ENCODE assay signal across 11 mouse cellular contexts in genomic region chr4:100219026-100219425, GRCm38 (mm10).
DNase-seq lines count a peak whose midpoint lies in the region; ATAC-seq lines count a peak whose summit lies in the region.
"Had no signal": no experiment of that assay in that cellular context is flagged by ENCODE, and none has a peak within 500 bp of the region (broad histone marks: within the 10 kb centered on the region; RNA-seq: fewer than 3 reads in every experiment).

No protein-coding gene starts in this region.

- 28% methylated on average over 4 of the region's 4 CpGs for WGBS in liver, embryonic 16.5 days (ENCODE audit: insufficient replicate concordance)
- WGBS in liver, embryonic 12.5 days (ENCODE audit: insufficient replicate concordance): 36% methylated on average over 4 of the region's 4 CpGs
- 41% methylated on average over 4 of the region's 4 CpGs for WGBS in embryonic facial prominence, embryonic 14.5 days

- DNase-seq in embryo, embryonic 11 days: peak; percentile 19
- DNase-seq in embryo, embryonic 10.5 days (ENCODE audit: low spot score): no peak
- peak; percentile 58 for DNase-seq in embryonic facial prominence, embryonic 14.5 days (ENCODE audit: low spot score)
- DNase-seq in retina, adult 2 months (ENCODE audit: low read depth, low spot score): peak; percentile 38
- DNase-seq in right cerebral cortex, postnatal 10 days (ENCODE audit: low spot score in 2 of 2): no peak
- DNase-seq in layer of hippocampus, postnatal 10 days (ENCODE audit: low spot score in 2 of 2): no peak

- no peak overlapping the region for H3K4me2 ChIP-seq in liver, embryonic 16.5 days (ENCODE audit: low read depth, low read length)
- no peak overlapping the region for H3K4me2 ChIP-seq in liver, embryonic 12.5 days
- H3K4me2 ChIP-seq in embryonic facial prominence, embryonic 14.5 days (ENCODE audit: low read depth, low read length): no peak overlapping the region
- H3K4me2 ChIP-seq: liver, embryonic 11.5 days; midbrain, embryonic 12.5 days; neural tube, embryonic 13.5 days had no signal

- no peaks in the 10 kb centered on the region for H3K9me3 ChIP-seq in liver, embryonic 16.5 days (replicated peaks; ENCODE audit: control insufficient read depth, low read length)
- no peaks in the 10 kb centered on the region for H3K9me3 ChIP-seq in liver, embryonic 12.5 days (replicated peaks)
- H3K9me3 ChIP-seq in embryonic facial prominence, embryonic 14.5 days (ENCODE audit: control insufficient read depth, low read length): no peaks in the 10 kb centered on the region
- H3K9me3 ChIP-seq: midbrain, embryonic 12.5 days; neural tube, embryonic 13.5 days had no signal

- H3K27ac ChIP-seq in liver, embryonic 16.5 days (ENCODE audit: low read length): no peak overlapping the region
- H3K27ac ChIP-seq in liver, embryonic 12.5 days: no peak overlapping the region
- H3K27ac ChIP-seq in embryonic facial prominence, embryonic 14.5 days (replicated peaks; ENCODE audit: low read depth, low read length): no peak overlapping the region
- H3K27ac ChIP-seq: midbrain, embryonic 12.5 days; neural tube, embryonic 13.5 days had no signal

- no peaks in the 10 kb centered on the region for H3K36me3 ChIP-seq in liver, embryonic 16.5 days (ENCODE audit: control insufficient read depth, insufficient read depth)
- H3K36me3 ChIP-seq in liver, embryonic 12.5 days: no peaks in the 10 kb centered on the region
- H3K36me3 ChIP-seq in embryonic facial prominence, embryonic 14.5 days (ENCODE audit: control insufficient read depth, insufficient read depth, low read length): no peaks in the 10 kb centered on the region
- H3K36me3 ChIP-seq: midbrain, embryonic 12.5 days; neural tube, embryonic 13.5 days had no signal

- no peak overlapping the region for H3K9ac ChIP-seq in liver, embryonic 16.5 days (ENCODE audit: low read depth, low read length)
- no peak overlapping the region for H3K9ac ChIP-seq in liver, embryonic 12.5 days
- no peak overlapping the region for H3K9ac ChIP-seq in embryonic facial prominence, embryonic 14.5 days (ENCODE audit: low read depth, low read length)
- H3K9ac ChIP-seq: midbrain, embryonic 12.5 days; neural tube, embryonic 13.5 days had no signal

- no peak for ATAC-seq in liver, embryonic 16.5 days (ENCODE audit: low read depth)
- no peak for ATAC-seq in liver, embryonic 12.5 days
- peak; percentile 41; the same call in 1 of the 2 replicates for ATAC-seq in embryonic facial prominence, embryonic 14.5 days (ENCODE audit: low read depth)

- peaks cover 6% of the 10 kb centered on the region; the same call in 1 of the 2 replicates for H3K4me1 ChIP-seq in liver, embryonic 16.5 days (ENCODE audit: control insufficient read depth, low read depth, low read length)
- H3K4me1 ChIP-seq in liver, embryonic 12.5 days: peaks cover 13% of the 10 kb centered on the region
- H3K4me1 ChIP-seq in embryonic facial prominence, embryonic 14.5 days (ENCODE audit: control insufficient read depth, insufficient read depth, low read length): 0 out of 2 replicates have a peak, but pooled peaks cover 20% of the 10 kb centered on the region
- H3K4me1 ChIP-seq: midbrain, embryonic 12.5 days had no signal

- no peaks in the 10 kb centered on the region for H3K27me3 ChIP-seq in liver, embryonic 16.5 days (ENCODE audit: control insufficient read depth, insufficient read depth, low read depth, low read length)
- H3K27me3 ChIP-seq in liver, embryonic 12.5 days (replicated peaks): no peaks in the 10 kb centered on the region
- no peaks in the 10 kb centered on the region for H3K27me3 ChIP-seq in embryonic facial prominence, embryonic 14.5 days (replicated peaks; ENCODE audit: control insufficient read depth, insufficient read depth, low read length)

- H3K4me3 ChIP-seq in liver, embryonic 16.5 days (ENCODE audit: low read depth, low read length): 0 out of 2 replicates have a peak overlapping the region, but pooled peaks have one; percentile 6
- H3K4me3 ChIP-seq in liver, embryonic 12.5 days: no peak overlapping the region
- no peak overlapping the region for H3K4me3 ChIP-seq in embryonic facial prominence, embryonic 14.5 days (ENCODE audit: low read depth, low read length)
- H3K4me3 ChIP-seq: midbrain, embryonic 12.5 days; neural tube, embryonic 13.5 days had no signal

Comparison
In these comparisons a context has a peak if more than half of its experiments do, and no peak if none do; other contexts are left out.
1. DNase-seq: peak in embryo, embryonic 11 days (single experiment), embryonic facial prominence, embryonic 14.5 days (single experiment) and retina, adult 2 months (single experiment); none in embryo, embryonic 10.5 days (single experiment), right cerebral cortex, postnatal 10 days (0 of 2) and layer of hippocampus, postnatal 10 days (0 of 2).